Mouse (Mus musculus) embryonic facial prominence, embryonic 15.5 days (tissue): ENCODE results near the gene Duxbl1. TPM values are rescaled to one million over a fixed set of nuclear protein-coding genes. Genes with fewer than 3 reads are reported as not detected.
"Not testable (repeated sequence)": the region's sequence is repeated elsewhere in the genome, so short reads cannot be mapped to it uniquely, and the experiment has no call there.

ENCODE experiments used
- ATAC-seq: fragments of 200-750 bp; cut with Nextera tagmentation; 2 replicates; pipeline ENCODE4 v1.8.0; 2017; ENCODE audit warnings: low read depth, moderate TSS enrichment; ENCODE audit not compliant: insufficient number of reproducible peaks, low FRiP score, low TSS enrichment
- H3K27ac ChIP-seq: fragments of 300-500 bp; sonication (generic); replicated peaks from 2 replicates; pipeline ENCODE4 v1.5.1; 2015; ENCODE audit warnings: mild to moderate bottlenecking, inconsistent platforms
- H3K27me3 ChIP-seq: fragments of 300-500 bp; sonication (generic); 2 replicates; pipeline ENCODE4 v1.6.1; 2015; ENCODE audit warnings: inconsistent platforms
- H3K36me3 ChIP-seq: fragments of 300-500 bp; sonication (generic); 2 replicates; pipeline ENCODE4 v1.6.1; 2015; ENCODE audit warnings: mild to moderate bottlenecking, inconsistent platforms
- H3K4me1 ChIP-seq: fragments of 300-500 bp; sonication (generic); 2 replicates; pipeline ENCODE4 v1.6.1; 2015; ENCODE audit warnings: inconsistent platforms
- H3K4me2 ChIP-seq: fragments of 300-500 bp; sonication (generic); replicated peaks from 2 replicates; pipeline ENCODE4 v1.6.1; 2015; ENCODE audit warnings: mild to moderate bottlenecking, inconsistent platforms
- H3K4me3 ChIP-seq: fragments of 300-500 bp; sonication (generic); replicated peaks from 2 replicates; pipeline ENCODE4 v1.5.1; 2015; ENCODE audit warnings: mild to moderate bottlenecking, inconsistent platforms
- H3K9ac ChIP-seq: fragments of 300-500 bp; sonication (generic); 2 replicates; pipeline ENCODE4 v1.6.1; 2015; ENCODE audit warnings: inconsistent platforms
- H3K9me3 ChIP-seq: fragments of 300-500 bp; sonication (generic); replicated peaks from 2 replicates; pipeline ENCODE4 v1.6.1; 2016; ENCODE audit warnings: inconsistent platforms
- WGBS: fragments of 180-500 bp; shearing (Covaris S2); methylation state at CpG from one replicate; pipeline ENCODE4 v1.1.7; 2015; 5-methylcytosine and 5-hydroxymethylcytosine counted together
- polyA plus RNA-seq: library from polyadenylated mRNA; unstranded; fragments of >200 nt; fragmentation: Nextera tagmentation; extraction: Ambion mirVana; gene quantifications from 2 replicates; pipeline ENCODE4 v1.2.1, GENCODE M21; 2015

The Duxbl1 gene
- polyA plus RNA-seq, 1 experiment from 2014 or later: 2.8 TPM

DNA sequence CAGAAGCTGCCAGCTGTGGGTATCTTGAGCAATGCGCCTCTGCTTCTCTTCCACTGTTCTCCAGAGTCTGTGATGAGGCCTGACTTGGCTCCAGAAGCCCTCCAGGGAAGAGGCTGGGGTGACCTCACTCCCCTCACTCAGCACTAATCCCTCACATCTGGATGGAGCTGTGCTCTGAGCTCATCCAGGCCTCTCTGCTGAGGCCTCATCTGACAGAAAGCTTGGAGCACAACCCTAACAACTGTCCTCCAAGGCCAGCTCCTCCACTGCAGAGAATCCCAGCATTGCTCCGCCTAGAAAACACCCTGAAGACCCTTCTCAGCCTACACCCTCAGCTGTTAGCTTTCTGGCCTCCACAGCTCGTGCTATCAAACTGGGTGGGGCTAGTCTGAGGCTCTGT is 56.0 kb downstream of the Duxbl1 start:
- not testable (repeated sequence) for H3K27ac ChIP-seq, H3K9ac ChIP-seq, H3K9me3 ChIP-seq, ATAC-seq, H3K4me2 ChIP-seq, H3K36me3 ChIP-seq, H3K4me1 ChIP-seq, H3K4me3 ChIP-seq, H3K27me3 ChIP-seq
- no CpG with 5 or more reads among the region's 3 CpGs for WGBS

- H3K36me3 ChIP-seq, H3K27me3 ChIP-seq, H3K9me3 ChIP-seq, H3K4me2 ChIP-seq, H3K9ac ChIP-seq, H3K4me1 ChIP-seq, H3K27ac ChIP-seq, H3K4me3 ChIP-seq, ATAC-seq: not testable (repeated sequence)
- WGBS: no CpG with 5 or more reads among the region's 6 CpGs
Observed at GRCm38 (mm10) chr14:26035439-26035838, 57.1 kb downstream of the Duxbl1 start.

Other genes with a start within 250 kb of the Duxbl1 start
- gene Zcchc24, start 209.5 kb upstream of the Duxbl1 start, polyA plus RNA-seq: 34.0 and 35.2 TPM in 2 replicates
- gene Anxa11, start 136.4 kb upstream of the Duxbl1 start, polyA plus RNA-seq: 29.4 and 29.6 TPM in 2 replicates
- gene Plac9a, start 75.5 kb upstream of the Duxbl1 start, polyA plus RNA-seq: 0.47 and 1.1 TPM in 2 replicates
- 2.2 and 3.7 TPM in 2 replicates for gene Tmem254a, start 50.9 kb upstream of the Duxbl1 start, polyA plus RNA-seq
- 0.09 TPM in 1 of 2 replicates, not detected in the other for gene Cphx1, start 40.3 kb upstream of the Duxbl1 start, polyA plus RNA-seq
- 24.1 and 28.7 TPM in 2 replicates for gene Gm9780, start 64.1 kb downstream of the Duxbl1 start, polyA plus RNA-seq
- gene Tmem254c, start 88.8 kb downstream of the Duxbl1 start, polyA plus RNA-seq: 48.2 and 49.6 TPM in 2 replicates
- gene Cphx2, start 102.9 kb downstream of the Duxbl1 start, polyA plus RNA-seq: not detected in 2 replicates
- not detected in 2 replicates for gene Cphx3, start 103.7 kb downstream of the Duxbl1 start, polyA plus RNA-seq
- 0.84 and 2.0 TPM in 2 replicates for gene Duxbl2, start 139.8 kb downstream of the Duxbl1 start, polyA plus RNA-seq
- 17.8 and 19.9 TPM in 2 replicates for gene Plac9b, start 203.9 kb downstream of the Duxbl1 start, polyA plus RNA-seq
- 37.7 and 38.3 TPM in 2 replicates for gene Tmem254b, start 228.5 kb downstream of the Duxbl1 start, polyA plus RNA-seq